Mouse (Mus musculus) heart, postnatal 0 days (tissue): ENCODE data around the gene Cyfip2.

Experiments used
- CTCF ChIP-seq: IDR thresholded peaks from 2 replicates; pipeline ENCODE4 v1.5.1; 2016; ENCODE audit warnings: antibody characterized with exemption, control low read depth, low read depth
- EP300 ChIP-seq: IDR thresholded peaks from 2 replicates; pipeline ENCODE4 v1.6.1; 2016; ENCODE audit warnings: antibody characterized with exemption, low read depth

GRCm38 (mm10) chr11:46304093-46304492 lies 8.6 kb downstream of the Cyfip2 start:
- no peak for TF ChIP-seq CTCF
- no peak for TF ChIP-seq EP300
